Mouse (Mus musculus) gonadal fat pad, adult 2 months (tissue): ENCODE data around the gene Megf11. TPM values are rescaled to one million over a fixed set of nuclear protein-coding genes. Genes with fewer than 3 reads are reported as not detected.

Experiments
- DNase-seq: peaks from one replicate; pipeline ENCODE4 v3.0.0-alpha.2; 2012; ENCODE audit warnings: low read depth
- polyA plus RNA-seq: library from polyadenylated mRNA; depleted of rRNA; stranded (reverse); fragments of >200 nt; gene quantifications from 2 replicates; pipeline ENCODE4 v1.2.3, GENCODE M21; 2012

Gene Megf11
- polyA plus RNA-seq, 1 experiment = 0.39 TPM

- no peak for DNase-seq
Observed at GRCm38 (mm10) chr9:64557846-64558530, 172.6 kb downstream of the Megf11 start.

- no peak for DNase-seq
Observed at GRCm38 (mm10) chr9:64564315-64564767, 178.9 kb downstream of the Megf11 start.

GRCm38 (mm10) chr9:64565915-64566314, 180.5 kb downstream of the Megf11 start:
- DNase-seq = no peak

GRCm38 (mm10) chr9:64566376-64566775, 180.9 kb downstream of the Megf11 start:
- no peak for DNase-seq

- no peak for DNase-seq
Observed at GRCm38 (mm10) chr9:64567482-64567881, 182.1 kb downstream of the Megf11 start.

GRCm38 (mm10) chr9:64568467-64569260, 183.2 kb downstream of the Megf11 start:
- no peak for DNase-seq

DNA sequence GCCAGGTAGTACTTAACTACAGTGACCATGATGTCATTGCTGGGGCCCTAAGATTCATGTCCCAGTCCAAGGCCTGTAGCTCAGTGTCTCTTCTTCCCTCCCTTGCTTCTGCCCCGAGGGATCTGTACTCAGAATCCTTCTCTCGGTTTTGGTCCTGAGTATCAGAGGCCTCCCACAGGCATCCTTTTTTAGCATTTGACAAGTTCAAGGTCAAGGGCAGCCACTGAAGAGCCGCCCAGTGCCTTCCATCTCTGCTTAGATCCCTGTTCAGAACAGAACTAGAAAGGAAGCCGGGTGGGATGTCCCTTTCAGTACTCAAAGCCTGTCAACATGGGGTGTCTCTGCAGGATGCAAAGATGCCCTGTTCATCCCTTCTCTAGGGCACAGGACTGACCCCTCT, 185.0 kb downstream of the Megf11 start:
- DNase-seq = no peak

- DNase-seq = no peak
Observed at GRCm38 (mm10) chr9:64571091-64571490, 185.7 kb downstream of the Megf11 start.

GRCm38 (mm10) chr9:64572629-64573190, 187.3 kb downstream of the Megf11 start:
- DNase-seq = no peak

GRCm38 (mm10) chr9:64575658-64576057, 190.2 kb downstream of the Megf11 start:
- DNase-seq = no peak

DNA sequence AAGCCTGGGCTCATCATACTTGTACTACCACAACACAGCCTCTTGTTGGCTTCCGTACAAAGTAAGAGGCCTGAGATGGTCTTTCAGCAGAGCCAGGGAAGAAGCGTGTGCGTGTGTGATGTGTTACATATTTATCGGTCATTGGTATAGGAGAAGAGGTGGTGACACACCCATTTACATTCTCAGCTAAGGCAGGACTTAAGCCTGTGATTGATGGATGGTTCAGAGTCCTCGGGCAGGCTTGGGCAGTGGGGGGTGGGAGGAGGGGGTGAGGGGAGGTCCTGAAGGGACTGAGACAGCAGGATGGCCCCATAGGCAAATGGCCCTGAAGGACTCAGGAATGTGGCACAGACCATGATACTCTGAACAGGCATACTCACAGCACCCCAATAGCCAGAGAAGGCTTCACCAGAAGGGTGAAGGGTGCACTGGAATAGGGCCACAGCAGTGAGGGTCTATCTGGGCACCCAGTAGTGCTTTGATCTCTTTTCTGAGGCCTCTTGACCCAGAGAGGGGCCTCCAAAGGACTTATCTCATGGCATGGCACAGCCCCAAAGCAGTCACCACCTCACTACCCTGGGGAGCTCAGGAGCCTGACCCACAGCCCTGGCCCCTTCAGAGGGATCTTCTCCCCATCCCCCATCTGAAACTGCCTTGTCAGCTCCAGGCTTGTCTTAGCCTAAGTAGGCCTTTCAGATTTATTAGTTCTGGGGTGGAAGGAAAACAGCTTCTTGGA, 190.9 kb downstream of the Megf11 start:
- no peak for DNase-seq

DNA sequence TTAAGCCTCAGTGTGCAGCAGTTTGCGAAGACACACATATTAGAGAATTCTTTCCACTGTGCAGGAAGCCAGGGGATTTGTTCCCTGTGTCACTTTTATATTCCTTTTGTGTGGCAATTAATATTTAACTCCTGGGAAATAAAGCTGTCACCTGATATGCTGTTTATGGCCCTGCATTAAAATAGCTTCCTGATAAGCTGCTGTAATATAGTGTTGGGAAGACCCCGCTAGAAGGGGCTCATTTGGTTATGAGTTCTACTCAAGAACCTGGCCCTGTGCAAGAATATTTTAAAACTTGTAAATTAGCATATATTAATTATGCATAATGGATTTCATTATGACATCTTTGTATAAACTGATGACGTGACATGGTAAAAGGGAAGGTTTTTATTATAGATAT, 191.7 kb downstream of the Megf11 start:
- DNase-seq = no peak

DNA sequence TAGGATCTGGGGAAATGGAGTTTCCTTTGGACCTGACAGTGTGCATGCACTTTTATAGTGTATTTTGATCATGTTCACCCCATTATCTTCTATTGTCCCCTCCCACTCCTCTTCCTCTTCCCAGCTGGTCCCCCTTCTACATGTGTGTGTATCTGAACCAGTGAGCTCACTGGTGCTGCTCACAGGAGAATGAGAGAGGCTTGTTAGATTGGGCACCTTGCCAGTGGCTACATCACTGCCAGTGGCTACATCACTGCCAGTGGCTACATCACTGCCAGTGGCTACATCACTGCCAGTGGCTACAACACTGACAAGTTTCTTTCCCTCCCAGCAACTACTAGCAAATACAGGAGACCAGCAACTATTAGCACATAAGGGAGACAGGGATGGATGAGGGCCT, 192.6 kb downstream of the Megf11 start:
- DNase-seq = no peak

DNA sequence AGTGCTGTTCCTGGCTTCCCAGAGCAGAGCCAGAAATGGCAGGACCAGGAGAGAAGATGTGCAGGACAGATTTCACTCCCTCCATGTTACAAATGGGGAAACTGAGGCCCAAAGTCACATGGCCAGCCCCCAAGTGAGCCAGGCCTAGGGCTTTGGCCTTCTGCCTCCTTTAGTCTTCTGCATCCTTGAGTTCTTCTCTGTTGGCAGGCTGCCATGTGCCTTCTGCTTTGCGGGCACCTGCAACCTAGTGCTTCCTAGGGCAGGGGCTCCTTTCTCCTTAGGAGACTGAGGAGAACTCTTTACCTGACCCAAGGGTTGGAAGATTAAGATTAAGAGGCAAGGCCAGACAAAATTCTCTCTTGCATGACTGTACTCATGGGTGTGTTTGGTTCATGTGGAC, 193.9 kb downstream of the Megf11 start:
- no peak for DNase-seq

- no peak for DNase-seq
Observed at GRCm38 (mm10) chr9:64586292-64586691, 200.9 kb downstream of the Megf11 start.

GRCm38 (mm10) chr9:64587991-64588390, 202.6 kb downstream of the Megf11 start:
- no peak for DNase-seq

DNA sequence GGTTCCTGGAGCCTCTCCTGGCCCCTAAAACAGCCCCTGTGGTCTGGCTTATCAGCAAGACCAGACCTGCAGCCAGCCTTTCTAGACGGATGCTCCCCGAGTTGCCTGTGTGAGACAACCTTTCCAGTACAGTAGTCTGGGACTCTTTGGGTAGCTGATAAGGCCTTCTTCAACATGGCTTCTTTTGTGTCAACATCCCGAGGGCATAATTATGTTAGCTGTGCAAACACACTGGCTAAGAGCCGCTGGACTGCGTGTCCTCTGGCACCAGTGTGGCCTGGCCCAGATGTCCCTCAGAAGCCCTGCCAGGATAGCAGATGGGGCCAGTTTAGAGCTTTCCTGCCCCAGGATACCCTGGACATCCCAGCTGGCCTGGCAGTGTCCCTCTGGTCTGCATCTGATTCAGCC, 205.2 kb downstream of the Megf11 start:
- no peak for DNase-seq

GRCm38 (mm10) chr9:64591436-64591835, 206.0 kb downstream of the Megf11 start:
- no peak for DNase-seq

- DNase-seq = no peak
Observed at GRCm38 (mm10) chr9:64594442-64594841, 209.0 kb downstream of the Megf11 start.

DNA sequence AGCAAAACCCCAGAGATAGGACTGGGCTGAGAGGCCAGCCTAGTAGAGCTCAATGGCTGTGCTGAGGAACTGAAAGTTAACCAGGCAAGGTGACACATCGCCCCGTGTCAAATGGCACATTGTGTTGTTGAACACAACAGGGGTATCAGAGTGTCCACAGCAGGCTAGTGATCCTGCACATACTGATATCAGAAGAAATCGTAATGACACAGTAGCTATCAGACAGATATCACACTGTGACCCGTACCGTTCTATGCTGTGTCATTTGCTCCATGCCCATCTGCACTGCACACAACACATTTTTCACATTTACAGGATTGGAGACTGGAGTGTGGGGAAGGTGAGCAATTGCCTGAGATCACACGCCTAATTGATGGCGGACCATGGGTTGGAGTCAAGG, 213.0 kb downstream of the Megf11 start:
- DNase-seq = no peak

GRCm38 (mm10) chr9:64600731-64601130, 215.3 kb downstream of the Megf11 start:
- no peak for DNase-seq

- no peak for DNase-seq
Observed at GRCm38 (mm10) chr9:64602895-64603294, 217.5 kb downstream of the Megf11 start.
